Mouse (Mus musculus): ENCODE results near the gene Tsr3. TPM values are rescaled to one million over a fixed set of nuclear protein-coding genes. Genes with fewer than 3 reads are reported as not detected.

Tsr3 gene
- total and polyA plus RNA-seq, 3 experiments: 38.7 to 42.3 (median 40.8) TPM

DNA sequence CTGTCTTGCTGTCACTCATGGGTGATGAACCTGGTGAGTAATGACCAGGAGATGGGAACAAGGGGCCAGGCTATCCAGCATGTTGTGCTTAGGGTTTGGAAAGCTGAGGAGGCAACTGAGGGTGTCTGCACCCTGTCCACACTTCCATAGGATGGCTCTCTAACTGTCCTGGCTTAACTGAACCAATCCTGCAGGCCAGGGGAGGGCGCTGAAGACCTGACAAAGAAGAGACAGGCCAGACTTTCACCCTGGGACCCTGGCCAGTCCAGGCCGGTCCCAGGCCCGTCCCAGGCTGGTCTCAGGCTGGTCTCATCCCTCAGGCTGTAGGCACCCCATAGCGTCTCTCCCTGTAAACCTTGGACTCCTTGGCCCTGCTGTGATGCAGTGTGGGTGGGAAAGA lies 50.4 kb downstream of the Tsr3 start:
- Histone ChIP-seq H3K4me1 (ENCODE audit: control insufficient read depth in 1 of 2, insufficient read depth in 2 of 2) (no peaks in the 10 kb centered on the region), H3K4me3 (replicated peaks in 1 of 3; ENCODE audit: low read depth in 2 of 3, low read length in 2 of 3, poor library complexity in 1 of 3) (no peak overlapping the region), H3K36me3 (replicated peaks in 1 of 2; ENCODE audit: control insufficient read depth in 1 of 2, insufficient read depth in 1 of 2, low read length in 1 of 2) (no peaks in the 10 kb centered on the region), H3K27ac (ENCODE audit: insufficient read depth, low read depth) (no peak overlapping the region), H3K4me2 (ENCODE audit: insufficient read depth, low read depth, poor library complexity, severe bottlenecking) (no peak overlapping the region), H3K9me3 (replicated peaks; ENCODE audit: low read length) (peaks cover 3% of the 10 kb centered on the region), H3K79me2 (replicated peaks; ENCODE audit: control insufficient read depth, extremely low read depth, insufficient read depth, poor library complexity, severe bottlenecking) (no peaks in the 10 kb centered on the region), H3K27me3 (replicated peaks) (peaks cover 53% of the 10 kb centered on the region), H3K9ac (ENCODE audit: insufficient read depth, low read depth) (no peak overlapping the region)
- dilution Hi-C loops (cut with MboI; ENCODE audit: extremely low pct_ligation_motif_present, extremely low pct_unique_long_range_greater_than_20kb, low sequenced_read_pairs): no loop called here
- in situ Hi-C loops (cut with MboI; ENCODE audit: low pct_ligation_motif_present, low pct_unique_long_range_greater_than_20kb, low sequenced_read_pairs): no loop called here
- no peak for TF ChIP-seq MAX (IDR thresholded peaks at IDR 0.05; ENCODE audit: low read length)
- TF ChIP-seq TCF12 (IDR thresholded peaks at IDR 0.05; ENCODE audit: low read depth, low read length): no peak
- TF ChIP-seq ZNF384 (IDR thresholded peaks at IDR 0.05; ENCODE audit: low read depth, low read length): no peak
- TF ChIP-seq CHD2 (IDR thresholded peaks at IDR 0.05; ENCODE audit: low read length): no peak
- TF ChIP-seq JUN (IDR thresholded peaks at IDR 0.05; ENCODE audit: insufficient read depth, low read depth, low read length): no peak
- TF ChIP-seq POLR2A (IDR thresholded peaks at IDR 0.05; ENCODE audit: low read depth, low read length): no peak
- TF ChIP-seq CTCF (conservative IDR thresholded peaks at IDR 0.05 in 1 of 2, IDR thresholded peaks at IDR 0.05 in 1 of 2; ENCODE audit: low read depth in 2 of 2, low read length in 2 of 2): peak in 1 of 2 experiments; percentile 51; a peak in 2 of 4 replicates
- TF ChIP-seq SMC3 (IDR thresholded peaks at IDR 0.05; ENCODE audit: low read depth, low read length): peak; percentile 11; the same call in 1 of the 2 replicates
- TF ChIP-seq RCOR1 (conservative IDR thresholded peaks at IDR 0.05; ENCODE audit: low read depth, low read length): no peak
- TF ChIP-seq KAT2A (IDR thresholded peaks at IDR 0.05; ENCODE audit: insufficient replicate concordance, low read length): no peak
- TF ChIP-seq NELFE (IDR thresholded peaks at IDR 0.05; ENCODE audit: low read depth, low read length): no peak
- TF ChIP-seq ETS1 (conservative IDR thresholded peaks at IDR 0.05; ENCODE audit: low read depth, low read length): no peak
- peak; percentile 26 for TF ChIP-seq RAD21 (IDR thresholded peaks at IDR 0.05; ENCODE audit: low read depth, low read length)
- no peak for TF ChIP-seq HCFC1 (IDR thresholded peaks at IDR 0.05; ENCODE audit: low read depth, low read length)
- TF ChIP-seq ZMIZ1 (IDR thresholded peaks at IDR 0.05; ENCODE audit: low read depth, low read length): no peak
- no peak for TF ChIP-seq MXI1 (IDR thresholded peaks at IDR 0.05; ENCODE audit: low read depth, low read length)
- no peak for TF ChIP-seq ELF1 (IDR thresholded peaks at IDR 0.05; ENCODE audit: low read depth, low read length)
- no peak for TF ChIP-seq BHLHE40 (IDR thresholded peaks at IDR 0.05; ENCODE audit: low read depth, low read length)
- TF ChIP-seq MAZ (IDR thresholded peaks at IDR 0.05; ENCODE audit: low read depth, low read length): no peak
- TF ChIP-seq PAX5 (IDR thresholded peaks at IDR 0.05; ENCODE audit: low read length): no peak
- no peak for TF ChIP-seq TBP (conservative IDR thresholded peaks at IDR 0.05; ENCODE audit: low read depth, low read length)
- TF ChIP-seq MAFK (IDR thresholded peaks at IDR 0.05; ENCODE audit: insufficient replicate concordance, low read length): no peak
- TF ChIP-seq IRF4 (IDR thresholded peaks at IDR 0.05; ENCODE audit: low read depth, low read length): no peak
- DNase-seq (ENCODE audit: extremely low read depth): no peak

Other genes with a start within 250 kb of the Tsr3 start
Only the 20 nearest of the 21 such genes appear.
- 16.6 and 24.4 TPM in 2 replicates for gene Ift140, start 224.1 kb upstream of the Tsr3 start, total RNA-seq (2012; rRNA removed)
- gene Ift140, start 224.1 kb upstream of the Tsr3 start, total RNA-seq (2014; rRNA removed): 26.4 and 27.0 TPM in 2 replicates
- 33.4 and 34.8 TPM in 2 replicates for gene Ift140, start 224.1 kb upstream of the Tsr3 start, polyA plus RNA-seq (2012; ENCODE audit: insufficient read length, low read depth)
- 0.08 TPM in 1 of 2 replicates, not detected in the other for gene Tmem204, start 156.6 kb upstream of the Tsr3 start, total RNA-seq (2012; rRNA removed)
- gene Tmem204, start 156.6 kb upstream of the Tsr3 start, total RNA-seq (2014; rRNA removed): not detected in 2 replicates
- 1.6 and 1.9 TPM in 2 replicates for gene Tmem204, start 156.6 kb upstream of the Tsr3 start, polyA plus RNA-seq (2012; ENCODE audit: insufficient read length, low read depth)
- gene Telo2, start 124.2 kb upstream of the Tsr3 start, total RNA-seq (2012; rRNA removed): 28.4 and 42.5 TPM in 2 replicates
- 25.5 and 27.9 TPM in 2 replicates for gene Telo2, start 124.2 kb upstream of the Tsr3 start, total RNA-seq (2014; rRNA removed)
- gene Telo2, start 124.2 kb upstream of the Tsr3 start, polyA plus RNA-seq (2012; ENCODE audit: insufficient read length, low read depth): 34.9 and 38.8 TPM in 2 replicates
- gene Ptx4, start 119.4 kb upstream of the Tsr3 start, total RNA-seq (2012; rRNA removed): not detected in 2 replicates
- gene Ptx4, start 119.4 kb upstream of the Tsr3 start, total RNA-seq (2014; rRNA removed): not detected in 2 replicates
- not detected in 2 replicates for gene Ptx4, start 119.4 kb upstream of the Tsr3 start, polyA plus RNA-seq (2012; ENCODE audit: insufficient read length, low read depth)
- 11.6 and 12.6 TPM in 2 replicates for gene Clcn7, start 106.8 kb upstream of the Tsr3 start, total RNA-seq (2012; rRNA removed)
- gene Clcn7, start 106.8 kb upstream of the Tsr3 start, total RNA-seq (2014; rRNA removed): 8.3 and 8.6 TPM in 2 replicates
- gene Clcn7, start 106.8 kb upstream of the Tsr3 start, polyA plus RNA-seq (2012; ENCODE audit: insufficient read length, low read depth): 14.2 and 14.3 TPM in 2 replicates
- 0.04 and 0.08 TPM in 2 replicates for gene Ccdc154, start 77.7 kb upstream of the Tsr3 start, total RNA-seq (2012; rRNA removed)
- gene Ccdc154, start 77.7 kb upstream of the Tsr3 start, total RNA-seq (2014; rRNA removed): not detected in 2 replicates
- not detected in 2 replicates for gene Ccdc154, start 77.7 kb upstream of the Tsr3 start, polyA plus RNA-seq (2012; ENCODE audit: insufficient read length, low read depth)
- gene Gm38655, start 64.7 kb upstream of the Tsr3 start, total RNA-seq (2012; rRNA removed): not detected in 2 replicates
- not detected in 2 replicates for gene Gm38655, start 64.7 kb upstream of the Tsr3 start, total RNA-seq (2014; rRNA removed)
- not detected in 2 replicates for gene Gm38655, start 64.7 kb upstream of the Tsr3 start, polyA plus RNA-seq (2012; ENCODE audit: insufficient read length, low read depth)
- gene BC003965, start 55.6 kb upstream of the Tsr3 start, total RNA-seq (2012; rRNA removed): 18.7 and 22.3 TPM in 2 replicates
- gene BC003965, start 55.6 kb upstream of the Tsr3 start, total RNA-seq (2014; rRNA removed): 24.7 and 25.4 TPM in 2 replicates
- 24.9 and 25.1 TPM in 2 replicates for gene BC003965, start 55.6 kb upstream of the Tsr3 start, polyA plus RNA-seq (2012; ENCODE audit: insufficient read length, low read depth)
- gene Unkl, start 51.8 kb upstream of the Tsr3 start, total RNA-seq (2012; rRNA removed): 11.4 and 12.0 TPM in 2 replicates
- 14.3 and 14.7 TPM in 2 replicates for gene Unkl, start 51.8 kb upstream of the Tsr3 start, total RNA-seq (2014; rRNA removed)
- 14.6 and 17.2 TPM in 2 replicates for gene Unkl, start 51.8 kb upstream of the Tsr3 start, polyA plus RNA-seq (2012; ENCODE audit: insufficient read length, low read depth)
- 24.0 and 27.0 TPM in 2 replicates for gene Gnptg, start within 50 bp of the Tsr3 start, total RNA-seq (2012; rRNA removed)
- 20.7 and 22.1 TPM in 2 replicates for gene Gnptg, start within 50 bp of the Tsr3 start, total RNA-seq (2014; rRNA removed)
- 24.5 and 28.0 TPM in 2 replicates for gene Gnptg, start within 50 bp of the Tsr3 start, polyA plus RNA-seq (2012; ENCODE audit: insufficient read length, low read depth)
- 0.08 and 0.21 TPM in 2 replicates for gene Baiap3, start 16.2 kb downstream of the Tsr3 start, total RNA-seq (2012; rRNA removed)
- not detected in 2 replicates for gene Baiap3, start 16.2 kb downstream of the Tsr3 start, total RNA-seq (2014; rRNA removed)
- gene Baiap3, start 16.2 kb downstream of the Tsr3 start, polyA plus RNA-seq (2012; ENCODE audit: insufficient read length, low read depth): 0.19 and 0.25 TPM in 2 replicates
- 356 and 455 TPM in 2 replicates for gene Ube2i, start 34.5 kb downstream of the Tsr3 start, total RNA-seq (2012; rRNA removed)
- gene Ube2i, start 34.5 kb downstream of the Tsr3 start, total RNA-seq (2014; rRNA removed): 731 and 764 TPM in 2 replicates
- gene Ube2i, start 34.5 kb downstream of the Tsr3 start, polyA plus RNA-seq (2012; ENCODE audit: insufficient read length, low read depth): 417 and 578 TPM in 2 replicates
- gene Prss34, start 58.2 kb downstream of the Tsr3 start, total RNA-seq (2012; rRNA removed): 0.34 TPM in 1 of 2 replicates, not detected in the other
- not detected in 2 replicates for gene Prss34, start 58.2 kb downstream of the Tsr3 start, total RNA-seq (2014; rRNA removed)
- gene Prss34, start 58.2 kb downstream of the Tsr3 start, polyA plus RNA-seq (2012; ENCODE audit: insufficient read length, low read depth): not detected in 2 replicates
- gene Prss28, start 68.5 kb downstream of the Tsr3 start, total RNA-seq (2012; rRNA removed): not detected in 2 replicates
- gene Prss28, start 68.5 kb downstream of the Tsr3 start, total RNA-seq (2014; rRNA removed): not detected in 2 replicates
- gene Prss28, start 68.5 kb downstream of the Tsr3 start, polyA plus RNA-seq (2012; ENCODE audit: insufficient read length, low read depth): not detected in 2 replicates
- gene Prss29, start 78.5 kb downstream of the Tsr3 start, total RNA-seq (2012; rRNA removed): not detected in 2 replicates
- gene Prss29, start 78.5 kb downstream of the Tsr3 start, total RNA-seq (2014; rRNA removed): not detected in 2 replicates
- gene Prss29, start 78.5 kb downstream of the Tsr3 start, polyA plus RNA-seq (2012; ENCODE audit: insufficient read length, low read depth): not detected in 2 replicates
- not detected in 2 replicates for gene Tpsab1, start 105.4 kb downstream of the Tsr3 start, total RNA-seq (2012; rRNA removed)
- gene Tpsab1, start 105.4 kb downstream of the Tsr3 start, total RNA-seq (2014; rRNA removed): not detected in 2 replicates
- gene Tpsab1, start 105.4 kb downstream of the Tsr3 start, polyA plus RNA-seq (2012; ENCODE audit: insufficient read length, low read depth): not detected in 2 replicates
- gene Tpsb2, start 126.1 kb downstream of the Tsr3 start, total RNA-seq (2012; rRNA removed): not detected in 2 replicates
- gene Tpsb2, start 126.1 kb downstream of the Tsr3 start, total RNA-seq (2014; rRNA removed): not detected in 2 replicates
- not detected in 2 replicates for gene Tpsb2, start 126.1 kb downstream of the Tsr3 start, polyA plus RNA-seq (2012; ENCODE audit: insufficient read length, low read depth)
- not detected in 2 replicates for gene Tpsg1, start 129.1 kb downstream of the Tsr3 start, total RNA-seq (2012; rRNA removed)
- not detected in 2 replicates for gene Tpsg1, start 129.1 kb downstream of the Tsr3 start, total RNA-seq (2014; rRNA removed)
- gene Tpsg1, start 129.1 kb downstream of the Tsr3 start, polyA plus RNA-seq (2012; ENCODE audit: insufficient read length, low read depth): not detected in 2 replicates
- 0.21 TPM in 1 of 2 replicates, not detected in the other for gene Cacna1h, start 193.6 kb downstream of the Tsr3 start, total RNA-seq (2012; rRNA removed)
- gene Cacna1h, start 193.6 kb downstream of the Tsr3 start, total RNA-seq (2014; rRNA removed): 0.04 and 0.08 TPM in 2 replicates
- 0.21 and 0.49 TPM in 2 replicates for gene Cacna1h, start 193.6 kb downstream of the Tsr3 start, polyA plus RNA-seq (2012; ENCODE audit: insufficient read length, low read depth)
- not detected in 2 replicates for gene Tekt4, start 214.4 kb downstream of the Tsr3 start, total RNA-seq (2012; rRNA removed)
- gene Tekt4, start 214.4 kb downstream of the Tsr3 start, total RNA-seq (2014; rRNA removed): not detected in 2 replicates
- not detected in 2 replicates for gene Tekt4, start 214.4 kb downstream of the Tsr3 start, polyA plus RNA-seq (2012; ENCODE audit: insufficient read length, low read depth)

All from CH12.LX (cell line).